Mouse (Mus musculus) liver, postnatal 0 days (tissue): ENCODE data around the gene Dio1.

ENCODE experiments used
- CTCF ChIP-seq: sonication (generic); IDR thresholded peaks from 2 replicates; pipeline ENCODE4 v1.5.1; 2016; ENCODE audit warnings: antibody characterized with exemption, low read depth
- EP300 ChIP-seq: IDR thresholded peaks from 2 replicates; pipeline ENCODE4 v1.6.1; 2016; ENCODE audit warnings: antibody characterized with exemption, low read depth, mild to moderate bottlenecking

DNA sequence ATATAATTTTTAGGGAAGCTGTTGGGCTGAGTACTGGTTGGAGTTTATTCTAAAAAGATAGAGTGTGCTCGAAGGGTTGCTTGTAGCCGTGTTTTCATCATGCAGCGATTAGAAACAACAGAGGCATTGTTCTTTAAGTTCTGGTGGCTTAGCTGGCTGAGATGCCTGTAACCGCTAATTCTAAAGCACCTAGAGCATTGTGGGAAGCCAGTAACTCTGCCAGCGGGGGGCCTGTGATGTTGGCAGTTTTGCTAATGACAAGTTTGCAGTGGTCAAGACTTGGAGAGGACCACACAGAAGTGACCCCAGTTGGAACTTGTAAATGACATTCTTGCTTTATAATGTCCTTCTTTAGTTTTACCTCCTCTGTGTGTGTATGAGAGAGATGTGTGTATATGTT lies 34.4 kb upstream of the Dio1 start:
- TF ChIP-seq CTCF (no peak), EP300 (no peak)
